Mouse (Mus musculus): ENCODE results near the gene Kcnj12. TPM values are rescaled to one million over a fixed set of nuclear protein-coding genes. Genes with fewer than 3 reads are reported as not detected.

Kcnj12 gene
- total and polyA plus RNA-seq, 3 experiments: not detected

DNA sequence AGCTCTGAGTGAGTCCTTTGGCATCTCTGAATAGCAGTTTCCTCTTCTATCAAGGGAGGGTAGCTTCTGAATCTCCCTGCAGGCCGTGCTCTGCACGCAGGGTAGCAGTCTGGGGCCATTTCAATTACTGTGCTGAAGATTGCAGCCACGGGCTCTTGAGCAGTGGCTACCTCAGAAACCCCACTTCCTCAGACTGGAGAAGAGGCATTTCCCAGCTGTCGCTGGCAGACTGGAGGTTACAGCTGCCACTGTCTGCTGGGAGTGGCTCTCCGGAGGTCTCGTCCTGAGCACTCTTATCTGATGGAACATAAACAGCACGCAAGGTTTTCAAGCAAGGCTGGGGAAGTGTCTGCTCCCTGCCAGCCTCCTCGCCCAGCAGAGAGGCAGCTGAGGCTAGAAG, 20.2 kb downstream of the Kcnj12 start:
- Histone ChIP-seq H3K27me3 (ENCODE audit: control insufficient read depth in 1 of 2, insufficient read depth in 2 of 2, low read length in 2 of 2) (peaks cover 2 to 8% of the 10 kb centered on the region in 2 experiments), H3K4me3 (ENCODE audit: control insufficient read depth in 1 of 2, insufficient read depth in 1 of 2, low read depth in 2 of 2, low read length in 2 of 2) (no peak overlapping the region)
- DNase-seq (ENCODE audit: low read depth, low spot score): peak; percentile 80

DNA sequence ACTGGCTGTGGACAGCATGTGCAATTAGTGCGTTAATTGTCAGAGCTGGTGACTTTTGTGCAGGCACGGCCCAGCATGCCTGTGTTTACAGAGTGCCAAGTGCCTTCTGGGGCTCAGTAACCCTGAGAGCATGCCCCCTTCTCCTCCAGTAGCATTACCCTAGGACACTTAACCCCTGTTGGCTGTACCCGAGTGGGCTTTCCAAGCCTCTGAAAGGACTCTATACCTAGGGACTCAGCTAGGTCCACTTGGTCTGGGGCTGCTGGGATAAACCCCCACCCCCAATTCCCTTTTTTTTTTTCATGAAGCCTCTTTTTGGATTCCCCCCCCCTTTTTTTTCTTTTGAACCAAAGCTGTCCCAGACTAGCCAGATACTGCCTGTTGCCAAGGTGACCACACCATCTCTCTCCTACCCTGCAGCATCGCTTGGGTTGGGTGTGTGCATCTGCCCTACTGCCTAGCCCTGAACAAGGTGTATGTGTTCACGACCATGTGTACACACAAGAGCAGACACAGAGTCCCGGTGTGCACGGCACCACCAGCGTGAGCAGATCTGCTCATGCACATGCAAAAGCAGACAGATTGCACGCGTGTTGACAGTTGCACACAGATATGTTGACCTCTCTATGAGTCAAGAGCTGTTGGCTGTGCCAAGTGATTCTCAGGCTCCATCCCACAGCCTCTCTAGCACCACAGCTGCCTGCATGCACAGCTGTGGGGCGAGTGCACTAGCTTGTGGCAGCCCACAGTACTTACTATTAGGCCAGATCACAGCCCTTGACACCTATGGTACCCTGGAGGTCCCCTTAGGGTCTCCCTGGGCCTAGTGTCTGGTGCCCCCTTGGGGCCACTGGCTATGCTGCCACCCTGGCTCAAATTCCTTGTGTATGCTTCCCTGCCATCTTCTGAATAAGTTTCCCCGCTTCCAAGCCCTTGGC, 21.0 kb downstream of the Kcnj12 start:
- no peaks in the 10 kb centered on the region for H3K36me3 ChIP-seq (ENCODE audit: control insufficient read depth in 1 of 2, insufficient read depth in 2 of 2, low read length in 2 of 2)
- no peaks in the 10 kb centered on the region for H3K9me3 ChIP-seq (replicated peaks; ENCODE audit: insufficient read depth, low read length)
- H3K9ac ChIP-seq (ENCODE audit: control insufficient read depth, low read depth, low read length, poor library complexity, severe bottlenecking): no peak overlapping the region
- peak; percentile 17 for DNase-seq (ENCODE audit: low read depth, low spot score)
- no peaks in the 10 kb centered on the region for H3K79me2 ChIP-seq (ENCODE audit: control insufficient read depth, insufficient read depth, low read length, poor library complexity)
- TF ChIP-seq RAD21 (IDR thresholded peaks at IDR 0.05; ENCODE audit: low read depth, low read length) (peak; percentile 62), MEF2A (IDR thresholded peaks at IDR 0.05; ENCODE audit: extremely low read depth, insufficient replicate concordance, low read depth, low read length, poor library complexity, severe bottlenecking) (no peak), CTCF (IDR thresholded peaks at IDR 0.05 in 2 of 3, conservative IDR thresholded peaks at IDR 0.05 in 1 of 3; ENCODE audit: control insufficient read depth in 1 of 3, insufficient read depth in 1 of 3, low read depth in 2 of 3, low read length in 3 of 3, poor library complexity in 1 of 3, severe bottlenecking in 1 of 3) (peak; percentile 38 to 67 (median 56)), CHD2 (IDR thresholded peaks at IDR 0.05; ENCODE audit: low read length) (no peak), MAX (IDR thresholded peaks at IDR 0.05; ENCODE audit: low read length) (no peak), SMC3 (IDR thresholded peaks at IDR 0.05; ENCODE audit: low read depth, low read length) (peak; percentile 41), GATA1 (IDR thresholded peaks at IDR 0.05; ENCODE audit: low read depth, low read length) (no peak)
- no peak overlapping the region for H3K27ac ChIP-seq (ENCODE audit: control insufficient read depth, low read depth, low read length)
- no peak overlapping the region for H3K4me3 ChIP-seq (ENCODE audit: control insufficient read depth in 1 of 2, insufficient read depth in 1 of 2, low read depth in 2 of 2, low read length in 2 of 2)
- peaks cover 0 to 9% of the 10 kb centered on the region in 2 experiments; a peak in 3 of 4 replicates for H3K4me1 ChIP-seq (ENCODE audit: control insufficient read depth in 1 of 2, insufficient read depth in 2 of 2, low read length in 2 of 2)
- peaks cover 2 to 6% of the 10 kb centered on the region in 2 experiments; a peak in 3 of 4 replicates for H3K27me3 ChIP-seq (ENCODE audit: control insufficient read depth in 1 of 2, insufficient read depth in 2 of 2, low read length in 2 of 2)

More for the DNA sequence above, 20.2 kb downstream of the Kcnj12 start:
- Histone ChIP-seq H3K9me3 (replicated peaks; ENCODE audit: insufficient read depth, low read length) (no peaks in the 10 kb centered on the region), H3K79me2 (ENCODE audit: control insufficient read depth, insufficient read depth, low read length, poor library complexity) (no peaks in the 10 kb centered on the region), H3K27ac (ENCODE audit: control insufficient read depth, low read depth, low read length) (no peak overlapping the region), H3K9ac (ENCODE audit: control insufficient read depth, low read depth, low read length, poor library complexity, severe bottlenecking) (no peak overlapping the region), H3K4me1 (ENCODE audit: control insufficient read depth in 1 of 2, insufficient read depth in 2 of 2, low read length in 2 of 2) (peaks cover 0 to 9% of the 10 kb centered on the region in 2 experiments; a peak in 3 of 4 replicates), H3K36me3 (ENCODE audit: control insufficient read depth in 1 of 2, insufficient read depth in 2 of 2, low read length in 2 of 2) (no peaks in the 10 kb centered on the region)
- TF ChIP-seq SIN3A (IDR thresholded peaks at IDR 0.05; ENCODE audit: low read length) (peak; percentile 54; the same call in 1 of the 2 replicates), TCF12 (IDR thresholded peaks at IDR 0.05; ENCODE audit: low read depth, low read length) (no peak), GATA1 (IDR thresholded peaks at IDR 0.05; ENCODE audit: low read depth, low read length) (peak; percentile 77), RAD21 (IDR thresholded peaks at IDR 0.05; ENCODE audit: low read depth, low read length) (no peak), MAZ (IDR thresholded peaks at IDR 0.05; ENCODE audit: low read depth, low read length) (no peak), MAFK (IDR thresholded peaks at IDR 0.05; ENCODE audit: borderline replicate concordance, low read depth, low read length) (no peak), RCOR1 (IDR thresholded peaks at IDR 0.05; ENCODE audit: low read depth, low read length) (no peak), USF2 (IDR thresholded peaks at IDR 0.05; ENCODE audit: borderline replicate concordance in 1 of 2, insufficient read depth in 1 of 2, low read depth in 1 of 2, low read length in 2 of 2) (no peak), ETS1 (IDR thresholded peaks at IDR 0.05; ENCODE audit: low read depth, low read length) (peak; percentile 66), NELFE (IDR thresholded peaks at IDR 0.05; ENCODE audit: low read depth, low read length) (no peak), EP300 (IDR thresholded peaks at IDR 0.05; ENCODE audit: low read depth in 1 of 2, low read length in 2 of 2) (0 out of 4 replicates have a peak, but pooled peaks of 1 of the 2 experiments have one; percentile 23), MXI1 (IDR thresholded peaks at IDR 0.05; ENCODE audit: low read depth, low read length) (no peak), TBP (IDR thresholded peaks at IDR 0.05; ENCODE audit: low read depth, low read length) (peak; percentile 68), SMC3 (IDR thresholded peaks at IDR 0.05; ENCODE audit: low read depth, low read length) (no peak), CTCF (IDR thresholded peaks at IDR 0.05 in 2 of 3, conservative IDR thresholded peaks at IDR 0.05 in 1 of 3; ENCODE audit: control insufficient read depth in 1 of 3, insufficient read depth in 1 of 3, low read depth in 2 of 3, low read length in 3 of 3, poor library complexity in 1 of 3, severe bottlenecking in 1 of 3) (no peak), NRF1 (IDR thresholded peaks at IDR 0.05; ENCODE audit: insufficient read depth, low read depth, low read length, poor library complexity, severe bottlenecking) (no peak), ZKSCAN1 (IDR thresholded peaks at IDR 0.05; ENCODE audit: low read depth, low read length) (no peak), MYB (IDR thresholded peaks at IDR 0.05; ENCODE audit: low read depth, low read length) (no peak), KAT2A (conservative IDR thresholded peaks at IDR 0.05; ENCODE audit: low read depth, low read length) (no peak), ELF1 (IDR thresholded peaks at IDR 0.05; ENCODE audit: low read depth, low read length) (no peak), ZNF384 (IDR thresholded peaks at IDR 0.05; ENCODE audit: low read depth, low read length) (no peak)
